Mouse (Mus musculus): ENCODE data around the gene Fam81a.
A peak's percentile ranks its signal among the peaks of the same experiment; 100 is the strongest.

Gene Fam81a

DNA sequence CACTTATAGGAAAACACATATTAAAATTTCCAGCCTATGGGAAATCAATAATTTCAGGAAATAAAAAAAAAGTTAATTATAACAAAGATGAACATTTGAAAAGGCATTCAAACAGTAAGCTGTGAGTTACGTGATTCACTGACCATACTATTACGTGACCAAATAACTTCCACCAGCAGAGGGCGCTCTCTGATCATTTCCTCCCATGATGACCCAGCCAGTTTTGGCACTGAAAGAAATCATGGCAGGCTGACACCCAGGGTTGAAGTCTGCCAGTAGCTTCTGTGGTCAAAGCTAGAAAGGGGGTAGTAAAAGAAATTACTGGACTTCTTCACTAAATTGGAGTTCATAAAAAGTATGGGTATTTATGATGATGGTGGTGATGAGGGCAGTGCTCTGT, 33.1 kb downstream of the Fam81a start:
- DNase-seq (ENCODE audit: low spot score), result peak; percentile 29

DNA sequence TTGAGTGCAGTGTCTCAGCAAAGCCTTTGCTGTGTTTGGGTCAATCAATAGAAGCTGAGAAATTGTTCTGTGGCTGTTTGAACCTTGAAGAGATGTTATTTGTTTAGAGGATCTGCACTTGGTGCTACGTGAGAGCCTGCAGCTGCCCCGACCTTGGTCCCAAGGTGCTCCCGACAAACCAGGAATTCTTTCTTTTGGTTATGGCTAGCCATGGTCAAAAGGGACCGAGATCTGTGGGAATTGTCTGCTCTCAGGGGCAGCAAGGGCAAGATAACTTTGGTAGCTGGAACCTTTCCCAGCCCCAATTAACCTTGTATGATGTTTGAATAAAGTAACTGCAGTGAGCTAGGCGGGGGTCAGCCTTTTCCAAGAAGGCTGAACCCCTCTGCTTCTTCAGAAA, 34.2 kb downstream of the Fam81a start:
- DNase-seq (ENCODE audit: low spot score), result no peak

DNA sequence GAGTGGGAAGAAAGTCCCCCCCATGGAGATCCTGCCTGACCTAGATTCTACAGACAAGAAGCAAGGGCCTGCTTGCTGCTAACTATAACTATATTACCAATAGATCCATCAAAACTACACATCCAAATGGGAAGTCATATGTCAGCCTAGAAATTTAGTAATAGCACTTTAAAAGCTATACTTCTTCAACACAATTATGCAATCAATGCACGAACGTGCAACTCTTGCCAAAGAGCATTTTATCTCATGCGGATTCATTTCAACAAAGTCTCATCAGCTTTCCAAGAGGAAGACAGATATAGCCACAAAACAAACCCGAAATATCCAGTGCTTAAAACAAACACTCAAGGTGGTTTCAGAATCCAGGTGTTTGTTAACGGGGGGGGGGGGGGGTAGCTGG, 36.8 kb downstream of the Fam81a start:
- DNase-seq (ENCODE audit: low spot score), result no peak

DNA sequence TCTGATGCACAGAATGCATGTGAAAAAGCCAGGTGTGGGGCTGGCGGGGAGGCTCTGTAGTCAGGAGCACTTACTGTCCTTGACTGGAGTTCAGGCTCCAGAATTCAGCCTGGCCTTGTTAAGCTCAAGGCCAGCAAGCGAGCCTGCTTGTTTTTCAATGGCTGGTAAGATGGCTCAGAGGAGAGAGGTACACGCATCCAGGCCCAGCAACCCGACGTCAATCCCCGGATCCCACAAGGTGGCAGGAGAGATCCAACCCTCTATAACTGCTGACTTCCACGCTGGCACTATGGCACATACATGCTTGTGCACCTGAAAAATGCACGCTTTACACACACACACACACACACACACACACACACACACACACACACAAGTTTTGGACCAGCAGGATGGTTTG, 39.3 kb downstream of the Fam81a start:
- no peak for DNase-seq (ENCODE audit: low spot score)

- no peak for DNase-seq (ENCODE audit: low spot score)
These were observed 44.8 kb downstream of the Fam81a start for GRCm38 (mm10) chr9:70097542-70097941.

DNA sequence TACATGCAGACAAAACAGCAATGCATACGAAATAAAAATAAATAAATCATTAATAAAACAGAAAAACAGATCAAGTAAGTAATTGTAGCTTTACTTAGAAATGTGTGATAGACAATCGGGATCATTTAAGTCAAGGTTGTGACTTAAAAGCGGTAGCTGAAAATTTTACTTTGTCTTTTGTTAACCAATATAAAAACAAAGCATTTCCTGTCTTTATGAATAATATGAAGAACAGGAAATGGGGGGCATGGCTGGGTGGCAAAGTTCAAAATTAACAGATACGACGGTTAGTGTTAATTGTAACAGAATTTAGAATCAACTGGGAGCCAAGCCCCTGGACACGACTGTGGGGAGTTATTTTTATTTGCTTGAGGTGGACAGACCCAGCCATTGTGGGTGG, 47.3 kb downstream of the Fam81a start:
- no peak for DNase-seq (ENCODE audit: low spot score)

DNA sequence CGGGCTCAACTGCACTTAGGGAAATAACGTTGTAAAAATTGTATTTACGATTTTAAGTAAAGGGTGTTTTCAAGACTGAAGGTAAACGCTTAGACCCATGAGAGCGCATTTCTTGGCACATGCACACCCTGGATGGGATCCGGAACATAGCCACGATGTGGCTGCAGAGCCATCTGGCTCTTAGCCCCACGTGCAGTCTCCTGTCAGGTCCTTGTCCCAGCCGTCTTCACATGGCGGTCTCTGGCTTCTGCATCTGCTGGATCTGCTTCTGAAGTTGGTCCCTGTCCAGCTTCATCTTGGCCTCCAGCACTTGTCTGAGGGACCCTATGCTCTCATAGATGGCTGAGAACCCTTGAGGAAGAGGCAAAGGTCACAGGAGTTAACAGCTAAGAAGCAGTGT, 51.8 kb downstream of the Fam81a start:
- DNase-seq (ENCODE audit: low spot score), result no peak

DNA sequence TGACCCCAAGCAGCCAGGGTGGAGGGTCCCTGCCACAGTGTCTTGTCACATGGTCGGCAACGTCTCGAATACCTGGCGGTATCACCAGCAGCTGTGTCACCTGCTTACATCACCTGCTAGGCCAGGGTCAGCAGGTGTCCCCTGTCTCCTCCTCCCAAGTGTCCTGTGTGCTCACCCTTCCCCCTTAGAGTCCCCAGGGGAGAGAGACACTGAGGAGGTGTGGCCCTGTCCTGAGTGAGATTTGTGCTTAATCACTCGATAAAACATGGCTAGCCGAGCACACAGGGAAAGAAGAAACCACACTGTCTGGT, 53.6 kb downstream of the Fam81a start:
- DNase-seq (ENCODE audit: low spot score), result no peak

GRCm38 (mm10) chr9:70088041-70088785, 54.1 kb downstream of the Fam81a start:
- DNase-seq (ENCODE audit: low spot score), result no peak

DNA sequence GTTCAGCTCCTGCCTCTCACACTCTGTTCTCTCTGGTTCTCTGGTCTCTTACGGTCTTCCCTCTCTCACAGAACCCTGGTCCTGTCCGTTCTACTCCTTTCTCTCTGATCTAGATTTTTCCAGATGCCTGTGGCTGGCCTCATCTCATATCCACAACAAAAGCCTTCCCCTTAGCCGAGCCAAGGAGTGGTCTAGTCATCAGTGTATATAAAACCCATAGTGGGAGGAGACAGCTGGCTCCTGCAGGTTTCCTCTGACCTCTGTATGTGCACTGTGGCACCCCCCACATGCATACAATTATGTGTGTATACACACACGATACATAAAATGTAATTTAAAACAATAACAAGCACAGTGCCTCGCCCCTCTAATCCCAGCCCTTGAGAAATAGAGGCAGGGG, 55.0 kb downstream of the Fam81a start:
- no peak for DNase-seq (ENCODE audit: low spot score)

GRCm38 (mm10) chr9:70086091-70086490, 56.3 kb downstream of the Fam81a start:
- DNase-seq (ENCODE audit: low spot score), result no peak

DNA sequence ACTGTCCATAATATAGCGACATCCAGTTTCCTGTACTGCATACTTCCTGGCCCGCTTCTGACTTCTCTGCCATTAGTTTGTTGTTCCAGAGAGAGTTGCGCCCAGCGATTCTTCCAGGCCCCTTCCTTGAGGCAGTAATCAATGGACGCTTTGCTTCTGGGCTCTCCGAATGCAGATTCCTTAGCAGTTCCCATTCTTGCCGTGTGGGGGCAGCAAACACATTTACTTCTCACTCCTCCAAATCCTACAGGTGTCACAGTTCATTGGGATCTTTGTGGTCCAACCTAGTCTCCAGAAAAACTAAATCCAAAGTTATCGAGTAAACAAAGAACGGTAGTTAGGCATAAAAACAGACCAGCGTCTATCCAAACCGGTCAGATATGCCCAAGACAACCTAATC, 58.3 kb downstream of the Fam81a start:
- peak; percentile 44 for DNase-seq (ENCODE audit: low spot score)

DNA sequence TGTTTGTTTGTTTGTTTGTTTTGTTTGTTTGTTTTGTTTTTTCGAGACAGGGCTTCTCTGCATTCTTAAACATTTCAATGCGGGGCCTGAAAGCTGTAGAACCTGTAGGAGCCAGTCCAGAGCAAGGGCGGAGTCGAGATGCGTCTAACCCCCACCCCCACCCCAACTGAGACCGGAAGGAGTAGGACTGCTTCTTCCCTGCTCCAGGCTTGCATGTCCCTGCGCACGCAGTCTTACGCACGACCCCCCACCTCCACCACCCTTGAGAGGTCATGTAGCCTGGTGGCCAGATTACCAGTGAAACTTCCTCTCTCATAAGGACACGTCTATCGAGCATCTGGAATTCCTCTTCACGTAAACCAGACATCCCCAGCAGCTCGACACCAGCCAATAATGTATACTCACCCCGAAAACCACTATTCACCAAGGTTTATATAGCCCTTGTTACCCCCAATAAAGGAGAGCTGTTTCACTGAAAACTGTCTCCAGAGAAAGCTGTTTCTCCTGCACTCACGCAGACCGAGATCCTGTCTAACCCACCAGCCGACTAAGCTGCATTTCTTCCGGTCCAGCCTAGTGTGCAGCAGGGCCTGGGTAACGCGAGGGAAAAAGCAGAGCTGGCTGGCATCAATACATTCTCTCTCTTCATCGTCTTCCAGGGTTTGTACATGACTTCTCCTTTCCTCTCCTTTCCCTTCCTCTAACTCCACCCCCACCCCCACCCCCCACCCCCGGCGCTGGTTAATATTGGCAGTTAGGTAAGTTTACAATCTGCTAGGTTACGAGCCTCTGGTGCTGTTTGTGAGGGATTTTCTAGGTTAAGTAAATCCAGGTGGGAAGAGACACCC, 59.8 kb downstream of the Fam81a start:
- DNase-seq (ENCODE audit: low spot score), result peak; percentile 26

- DNase-seq (ENCODE audit: low spot score), result no peak
These were observed 60.6 kb downstream of the Fam81a start for GRCm38 (mm10) chr9:70081767-70082166.

GRCm38 (mm10) chr9:70080976-70081375, 61.4 kb downstream of the Fam81a start:
- no peak for DNase-seq (ENCODE audit: low spot score)

GRCm38 (mm10) chr9:70080027-70080800, 62.1 kb downstream of the Fam81a start:
- DNase-seq (ENCODE audit: low spot score), result no peak

DNA sequence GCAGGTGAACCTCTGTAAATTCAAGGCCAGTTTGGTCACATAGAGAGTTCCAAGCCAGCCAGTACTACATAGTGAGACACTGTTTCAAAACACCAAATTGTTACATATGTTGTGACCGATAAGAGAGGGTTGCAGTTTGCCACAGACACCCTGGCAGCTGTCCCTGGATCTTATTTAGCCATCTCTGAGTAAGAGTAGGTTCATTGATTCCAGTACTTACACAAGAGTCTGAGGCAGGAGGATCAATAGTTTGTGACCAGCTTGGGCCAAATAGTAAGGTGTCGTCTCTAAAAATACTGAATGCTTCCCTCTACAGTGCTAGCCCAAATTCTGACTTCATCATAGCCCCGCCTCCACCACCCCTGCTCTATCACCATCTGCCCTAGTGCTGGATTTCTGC, 64.3 kb downstream of the Fam81a start:
- DNase-seq (ENCODE audit: low spot score), result peak; percentile 22

DNA sequence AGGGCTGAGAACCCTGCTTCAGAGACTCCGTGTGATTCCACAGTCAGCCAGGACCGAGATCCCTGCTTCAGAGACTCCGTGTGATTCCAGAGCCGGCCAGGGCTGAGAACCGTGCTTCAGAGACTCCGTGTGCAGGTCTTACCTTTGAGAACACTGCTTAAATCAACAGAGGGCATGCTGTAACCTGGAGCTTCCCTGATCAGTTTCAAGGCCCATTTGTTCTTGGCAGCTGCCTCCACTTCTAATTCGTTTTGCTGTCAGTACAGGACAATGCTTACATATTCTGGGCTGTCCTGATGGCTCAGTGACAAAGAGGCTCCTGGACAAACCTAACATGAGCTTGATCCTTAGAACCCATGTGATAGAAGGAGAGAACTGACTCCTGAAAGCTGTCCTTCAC, 65.2 kb downstream of the Fam81a start:
- DNase-seq (ENCODE audit: low spot score), result no peak

DNA sequence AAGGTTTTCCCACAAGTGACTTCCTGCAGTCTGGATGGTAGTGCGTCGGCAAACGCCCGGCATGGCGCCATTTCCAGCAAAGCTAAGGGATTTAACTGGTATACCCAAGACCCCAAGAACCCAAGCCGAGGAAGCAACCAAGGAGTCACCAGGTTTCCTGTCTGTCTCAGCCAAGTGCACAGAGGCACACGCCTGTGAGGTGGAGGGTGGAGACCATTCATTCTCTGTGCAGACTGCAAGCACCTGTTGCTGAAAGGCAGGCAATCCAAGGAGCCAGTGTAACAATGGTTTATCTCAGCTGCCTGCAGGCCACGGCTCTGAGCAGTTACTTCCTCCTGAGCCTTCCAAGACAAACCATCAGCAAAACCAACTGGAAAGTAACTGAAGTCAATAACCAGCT, 70.0 kb downstream of the Fam81a start:
- no peak for DNase-seq (ENCODE audit: low spot score)

DNA sequence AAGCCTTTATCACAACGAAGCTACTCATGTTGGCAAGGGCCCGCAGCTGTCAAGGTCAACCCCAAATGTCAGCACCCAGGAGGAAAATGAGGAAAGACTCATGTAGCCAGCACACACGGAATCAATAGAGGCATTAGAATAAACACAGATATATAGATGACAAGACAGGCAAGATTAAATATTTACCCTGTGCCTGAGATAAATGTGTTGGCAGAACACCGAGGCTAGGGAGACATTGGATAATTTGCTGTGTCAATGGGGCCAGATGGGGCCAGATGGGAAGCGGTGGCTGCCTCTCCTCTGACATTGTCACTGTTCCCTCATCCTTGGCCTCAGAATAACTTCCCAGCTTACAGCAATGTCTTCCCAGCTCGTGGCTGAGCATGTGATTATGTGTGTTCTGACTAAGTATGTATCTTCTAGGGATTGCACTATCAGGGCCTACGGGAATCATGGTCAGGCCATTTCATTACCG, 72.4 kb downstream of the Fam81a start:
- no peak for DNase-seq (ENCODE audit: low spot score)

GRCm38 (mm10) chr9:70067497-70067896, 74.9 kb downstream of the Fam81a start:
- DNase-seq (ENCODE audit: low spot score), result no peak

DNA sequence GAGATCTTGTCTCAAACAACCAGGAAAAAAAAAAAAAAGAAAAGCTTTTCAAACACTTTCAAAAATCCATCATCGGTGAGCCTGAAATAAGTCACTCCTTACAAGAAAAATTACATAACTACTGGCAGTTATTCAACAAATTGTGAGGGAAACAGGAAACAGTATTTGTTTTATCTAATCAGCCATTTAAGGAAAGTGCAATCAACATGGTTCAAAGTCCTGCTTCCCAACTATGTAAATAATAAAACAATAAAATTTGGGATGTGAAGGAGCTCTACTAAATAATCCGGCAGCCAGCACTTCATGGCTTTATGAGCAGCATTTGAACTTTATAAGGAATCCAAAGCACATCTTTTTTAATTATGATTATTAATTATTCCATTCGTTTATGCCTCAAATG, 80.3 kb downstream of the Fam81a start:
- DNase-seq (ENCODE audit: low spot score), result no peak

DNA sequence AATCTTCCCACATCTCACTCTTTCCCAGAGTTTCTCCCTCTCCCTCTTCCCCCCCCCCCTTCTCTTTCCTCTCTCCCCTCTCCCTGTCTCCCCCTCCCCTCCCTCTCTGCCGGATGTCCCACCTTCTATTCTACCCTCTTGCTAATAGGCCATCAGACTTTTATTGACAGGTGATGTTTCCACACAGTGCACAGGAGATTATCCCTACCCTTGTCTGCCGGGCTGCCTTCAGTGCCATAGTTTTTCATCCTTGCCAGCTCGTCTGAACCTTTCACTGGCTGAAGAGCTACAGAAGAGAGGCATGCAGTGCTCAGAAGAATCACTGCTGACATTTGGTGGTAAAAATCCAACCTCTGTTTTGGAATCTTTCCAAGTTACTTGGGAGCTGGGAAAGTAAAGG, 88.9 kb downstream of the Fam81a start:
- no peak for DNase-seq (ENCODE audit: low spot score)

Measured in testis, postnatal 14 days (tissue).